Mouse (Mus musculus) hindbrain, embryonic 16.5 days (tissue): ENCODE measurements around the gene Gm42669. TPM values are rescaled to one million over a fixed set of nuclear protein-coding genes. Genes with fewer than 3 reads are reported as not detected.

Experiments
- ATAC-seq: fragments of 200-750 bp; cut with Nextera tagmentation; 2 replicates; pipeline ENCODE4 v1.8.0; 2017; ENCODE audit warnings: moderate TSS enrichment, moderate library complexity
- H3K27ac ChIP-seq: fragments of 300-500 bp; sonication (generic); 2 replicates; pipeline ENCODE4 v1.5.1; 2014; ENCODE audit warnings: low read depth, mild to moderate bottlenecking, control low read depth, low read length, moderate library complexity
- H3K27me3 ChIP-seq: fragments of 300-500 bp; sonication (generic); replicated peaks from 2 replicates; pipeline ENCODE4 v1.6.1; 2014; ENCODE audit warnings: low read length; ENCODE audit not compliant: control insufficient read depth, insufficient read depth
- H3K36me3 ChIP-seq: fragments of 300-500 bp; sonication (generic); 2 replicates; pipeline ENCODE4 v1.6.1; 2014; ENCODE audit warnings: mild to moderate bottlenecking, low read length, moderate library complexity, mixed read lengths; ENCODE audit not compliant: control insufficient read depth, insufficient read depth
- H3K4me1 ChIP-seq: fragments of 300-500 bp; sonication (generic); 2 replicates; pipeline ENCODE4 v1.6.1; 2014; ENCODE audit warnings: low read depth, low read length; ENCODE audit not compliant: control insufficient read depth, insufficient read depth
- H3K4me2 ChIP-seq: fragments of 300-500 bp; sonication (generic); 2 replicates; pipeline ENCODE4 v1.6.1; 2014; ENCODE audit warnings: mild to moderate bottlenecking, low read length, control low read depth, moderate library complexity
- H3K4me3 ChIP-seq: fragments of 300-500 bp; sonication (generic); 2 replicates; pipeline ENCODE4 v1.5.1; 2014; ENCODE audit warnings: mild to moderate bottlenecking, low read length, control low read depth, moderate library complexity
- H3K9ac ChIP-seq: fragments of 300-500 bp; sonication (generic); 2 replicates; pipeline ENCODE4 v1.6.1; 2014; ENCODE audit warnings: low read depth, mild to moderate bottlenecking, control low read depth, low read length, moderate library complexity
- H3K9me3 ChIP-seq: fragments of 300-500 bp; sonication (generic); 2 replicates; pipeline ENCODE4 v1.6.1; 2014; ENCODE audit warnings: mild to moderate bottlenecking, low read length, moderate library complexity; ENCODE audit not compliant: control insufficient read depth
- WGBS: fragments of 180-500 bp; shearing (Covaris S2); extraction: QIAGEN DNeasy Blood & Tissue Kit; methylation state at CpG from one replicate; pipeline ENCODE4 v1.1.7; 2014; 5-methylcytosine and 5-hydroxymethylcytosine counted together
- polyA plus RNA-seq: library from polyadenylated mRNA; unstranded; fragments of >200 nt; fragmentation: Nextera tagmentation; extraction: Ambion mirVana; gene quantifications from 2 replicates; pipeline ENCODE4 v1.2.1, GENCODE M21; 2015

The Gm42669 gene
- polyA plus RNA-seq, 1 experiment from 2014 or later: 0.28 TPM

GRCm38 (mm10) chr5:107513583-107513982 lies 6.2 kb downstream of the Gm42669 start:
- H3K4me3 ChIP-seq: no peak overlapping the region
- no peak for ATAC-seq

GRCm38 (mm10) chr5:107515453-107515852 lies 8.0 kb downstream of the Gm42669 start:
- Histone ChIP-seq H3K4me3 (no peak overlapping the region), H3K9me3 (no peaks in the 10 kb centered on the region), H3K9ac (no peak overlapping the region), H3K36me3 (peaks cover 4% of the 10 kb centered on the region), H3K27me3 (no peaks in the 10 kb centered on the region), H3K4me2 (no peak overlapping the region), H3K27ac (no peak overlapping the region), H3K4me1 (no peaks in the 10 kb centered on the region)
- 97% methylated on average over 3 of the region's 3 CpGs for WGBS
- ATAC-seq: no peak

More at GRCm38 (mm10) chr5:107513583-107513982, 6.2 kb downstream of the Gm42669 start:
- Histone ChIP-seq H3K27ac (no peak overlapping the region), H3K9ac (no peak overlapping the region), H3K9me3 (no peaks in the 10 kb centered on the region), H3K4me1 (no peaks in the 10 kb centered on the region), H3K4me2 (no peak overlapping the region), H3K36me3 (peaks cover 9% of the 10 kb centered on the region), H3K27me3 (no peaks in the 10 kb centered on the region)
- 54% methylated on average over 7 of the region's 7 CpGs for WGBS

- Histone ChIP-seq H3K4me1 (no peaks in the 10 kb centered on the region), H3K36me3 (0 out of 2 replicates have a peak, but pooled peaks cover under 1% of the 10 kb centered on the region), H3K9ac (no peak overlapping the region), H3K4me2 (no peak overlapping the region), H3K27me3 (no peaks in the 10 kb centered on the region), H3K27ac (no peak overlapping the region), H3K4me3 (no peak overlapping the region), H3K9me3 (no peaks in the 10 kb centered on the region)
- WGBS: 93% methylated on average over 1 of the region's 1 CpGs
- no peak for ATAC-seq
These were observed 8.7 kb downstream of the Gm42669 start for GRCm38 (mm10) chr5:107516087-107516486.

GRCm38 (mm10) chr5:107518602-107519001 lies 11.2 kb downstream of the Gm42669 start:
- Histone ChIP-seq H3K9ac (no peak overlapping the region), H3K4me1 (no peaks in the 10 kb centered on the region), H3K36me3 (no peaks in the 10 kb centered on the region), H3K27ac (no peak overlapping the region), H3K9me3 (no peaks in the 10 kb centered on the region), H3K27me3 (no peaks in the 10 kb centered on the region), H3K4me3 (no peak overlapping the region), H3K4me2 (no peak overlapping the region)
- whole genome bisulfite sequencing: 78% methylated on average over 4 of the region's 4 CpGs
- 0 out of 2 replicates have a peak, but pooled peaks have one; percentile 64 for ATAC-seq

- no peaks in the 10 kb centered on the region for H3K9me3 ChIP-seq
- no peak overlapping the region for H3K4me3 ChIP-seq
- ATAC-seq: no peak
- H3K36me3 ChIP-seq: no peaks in the 10 kb centered on the region
- H3K4me2 ChIP-seq: no peak overlapping the region
- no peaks in the 10 kb centered on the region for H3K4me1 ChIP-seq
- no peak overlapping the region for H3K9ac ChIP-seq
- H3K27ac ChIP-seq: no peak overlapping the region
- 93% methylated on average over 6 of the region's 6 CpGs for WGBS
- no peaks in the 10 kb centered on the region for H3K27me3 ChIP-seq
These were observed 14.0 kb downstream of the Gm42669 start for GRCm38 (mm10) chr5:107521386-107521785.

- H3K27me3 ChIP-seq: no peaks in the 10 kb centered on the region
- no peaks in the 10 kb centered on the region for H3K4me1 ChIP-seq
- no peak overlapping the region for H3K4me3 ChIP-seq
- H3K4me2 ChIP-seq: no peak overlapping the region
- no peak overlapping the region for H3K9ac ChIP-seq
- no peaks in the 10 kb centered on the region for H3K36me3 ChIP-seq
- WGBS: 86% methylated on average over 7 of the region's 7 CpGs
- H3K9me3 ChIP-seq: no peaks in the 10 kb centered on the region
- H3K27ac ChIP-seq: no peak overlapping the region
- no peak for ATAC-seq
These were observed 14.5 kb downstream of the Gm42669 start for GRCm38 (mm10) chr5:107521897-107522296.

GRCm38 (mm10) chr5:107524281-107524680 lies 16.9 kb downstream of the Gm42669 start:
- H3K36me3 ChIP-seq: no peaks in the 10 kb centered on the region
- no peaks in the 10 kb centered on the region for H3K9me3 ChIP-seq
- H3K4me2 ChIP-seq: no peak overlapping the region
- H3K27me3 ChIP-seq: no peaks in the 10 kb centered on the region
- H3K9ac ChIP-seq: no peak overlapping the region
- WGBS: 83% methylated on average over 10 of the region's 10 CpGs
- H3K4me3 ChIP-seq: no peak overlapping the region
- H3K4me1 ChIP-seq: no peaks in the 10 kb centered on the region
- no peak for ATAC-seq
- H3K27ac ChIP-seq: no peak overlapping the region

GRCm38 (mm10) chr5:107528856-107529255 lies 21.4 kb downstream of the Gm42669 start:
- no peak for ATAC-seq
- 92% methylated on average over 3 of the region's 3 CpGs for WGBS

GRCm38 (mm10) chr5:107533590-107533989 lies 26.2 kb downstream of the Gm42669 start:
- H3K36me3 ChIP-seq: no peaks in the 10 kb centered on the region
- H3K9me3 ChIP-seq: no peaks in the 10 kb centered on the region
- no peaks in the 10 kb centered on the region for H3K27me3 ChIP-seq
- WGBS: 67% methylated on average over 2 of the region's 2 CpGs
- H3K27ac ChIP-seq: no peak overlapping the region
- no peaks in the 10 kb centered on the region for H3K4me1 ChIP-seq
- H3K4me3 ChIP-seq: no peak overlapping the region
- H3K4me2 ChIP-seq: no peak overlapping the region
- ATAC-seq: no peak
- no peak overlapping the region for H3K9ac ChIP-seq

More at GRCm38 (mm10) chr5:107528856-107529255, 21.4 kb downstream of the Gm42669 start:
- Histone ChIP-seq H3K4me2 (no peak overlapping the region), H3K27me3 (no peaks in the 10 kb centered on the region), H3K36me3 (no peaks in the 10 kb centered on the region), H3K4me1 (no peaks in the 10 kb centered on the region), H3K27ac (no peak overlapping the region), H3K9ac (no peak overlapping the region), H3K9me3 (no peaks in the 10 kb centered on the region), H3K4me3 (no peak overlapping the region)

- Histone ChIP-seq H3K9me3 (no peaks in the 10 kb centered on the region), H3K27ac (no peak within 1 kb of the TSS), H3K36me3 (no peaks in the 10 kb centered on the region), H3K9ac (no peak within 1 kb of the TSS), H3K4me1 (no peaks in the 10 kb centered on the region), H3K4me3 (no peak within 1 kb of the TSS), H3K4me2 (no peak within 1 kb of the TSS), H3K27me3 (no peaks in the 10 kb centered on the region)
- no peak for ATAC-seq
- 77% methylated on average over 15 of the region's 15 CpGs for WGBS
These were observed 27.2 kb downstream of the Gm42669 start, which contains the start of gene 1700028K03Rik for GRCm38 (mm10) chr5:107534581-107534980. Gene 1700028K03Rik, plus strand, starts transcription at chr5:107534709.
